Mouse (Mus musculus): Measurements from ENCODE around the gene Steap3.
"Not testable (repeated sequence)": the region's sequence is repeated elsewhere in the genome, so short reads cannot be mapped to it uniquely, and the experiment has no call there.

The Steap3 gene

GRCm38 (mm10) chr1:120272605-120273004 lies at the start of gene Steap3:
Gene Steap3 (minus strand): TSS chr1:120272705.
- in situ Hi-C loops (cut with MboI; ENCODE audit: low pct_unique_long_range_greater_than_20kb in 1 of 2, low sequenced_read_pairs in 2 of 2, unreplicated experiment in 1 of 2) = no loop called here

DNA sequence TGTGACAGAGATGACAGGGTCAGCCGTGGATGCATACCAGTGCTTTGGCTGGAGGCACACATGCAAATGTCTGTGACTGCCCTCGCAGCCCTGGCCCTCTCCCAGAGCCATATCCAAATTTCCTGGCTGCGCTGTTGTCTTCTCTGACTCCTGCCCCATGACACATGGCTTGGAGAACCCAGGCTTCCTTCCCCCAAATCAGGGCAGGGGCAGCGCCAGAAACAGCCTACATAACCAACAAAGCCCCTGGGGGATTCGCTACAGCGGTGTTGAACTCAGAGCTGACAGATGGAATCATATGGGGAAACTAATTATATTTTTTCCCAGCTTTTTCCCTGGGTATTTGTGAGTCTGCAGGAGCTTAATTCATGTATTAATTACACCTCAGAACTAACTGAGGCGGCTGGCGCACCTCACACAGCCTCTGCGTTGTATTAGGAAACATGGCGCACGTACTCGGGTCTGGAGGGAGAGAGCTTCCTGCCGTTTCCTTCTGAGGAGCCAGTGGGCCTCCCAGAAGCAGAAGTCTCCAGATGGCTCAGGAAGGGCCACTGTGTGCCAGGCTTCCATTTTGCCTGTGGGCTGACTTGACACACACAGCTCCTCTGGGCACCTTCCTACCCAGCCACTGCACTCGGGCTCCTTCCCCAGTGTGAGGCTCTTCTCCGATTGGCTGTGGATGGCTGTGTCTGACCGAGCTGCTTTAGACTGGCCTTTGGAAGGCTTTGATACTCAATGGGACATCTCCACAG lies 48.9 kb upstream of the Steap3 start:
- in situ Hi-C loops (cut with MboI; ENCODE audit: low pct_unique_long_range_greater_than_20kb in 1 of 2, low sequenced_read_pairs in 2 of 2, unreplicated experiment in 1 of 2) = no loop called here

DNA sequence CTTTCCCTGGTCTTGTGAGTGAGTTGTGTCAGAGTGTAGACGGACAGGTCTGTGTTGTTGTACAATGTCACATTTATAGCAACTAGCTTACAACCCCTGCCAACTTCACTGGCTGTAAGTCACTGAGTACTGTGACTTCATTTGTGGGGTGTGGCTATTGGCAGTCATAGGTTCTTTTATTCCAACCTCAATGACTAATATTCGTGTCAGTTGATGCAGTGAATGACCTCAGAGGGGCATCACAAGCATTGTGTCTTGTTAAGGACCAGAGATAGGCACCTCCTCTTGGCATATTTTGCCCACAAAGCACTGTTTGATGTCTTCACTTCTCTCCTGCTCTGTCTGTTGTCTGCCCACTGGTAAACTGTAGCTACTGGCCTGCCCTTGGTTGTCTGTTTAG lies 33.3 kb upstream of the Steap3 start:
- in situ Hi-C loops (cut with MboI; ENCODE audit: low pct_unique_long_range_greater_than_20kb in 1 of 2, low sequenced_read_pairs in 2 of 2, unreplicated experiment in 1 of 2) = no loop called here

GRCm38 (mm10) chr1:120296936-120297335 lies 24.4 kb upstream of the Steap3 start:
- in situ Hi-C loops (cut with MboI; ENCODE audit: low pct_unique_long_range_greater_than_20kb in 1 of 2, low sequenced_read_pairs in 2 of 2, unreplicated experiment in 1 of 2) = no loop called here

GRCm38 (mm10) chr1:120293803-120294202 lies 21.3 kb upstream of the Steap3 start:
- in situ Hi-C loops (cut with MboI; ENCODE audit: low pct_unique_long_range_greater_than_20kb in 1 of 2, low sequenced_read_pairs in 2 of 2, unreplicated experiment in 1 of 2) = no loop called here

DNA sequence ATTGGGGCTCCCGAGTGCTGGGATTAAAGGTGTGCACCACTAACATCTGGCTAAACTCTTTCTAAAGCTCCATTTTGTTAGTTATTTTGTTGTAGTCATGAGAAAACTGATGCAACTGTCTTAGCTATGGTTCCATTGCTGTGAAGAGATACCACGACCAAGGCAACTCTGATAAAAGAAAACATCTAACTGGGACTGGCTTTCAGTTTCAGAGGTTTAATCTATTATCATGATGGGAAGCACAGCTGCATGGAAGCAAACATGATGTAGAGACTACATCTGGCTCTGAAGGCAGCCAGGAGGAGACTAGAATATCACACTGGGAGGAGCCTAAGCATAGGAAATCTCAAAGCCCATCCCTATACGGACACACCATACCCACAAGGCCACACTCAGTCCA lies 19.2 kb upstream of the Steap3 start:
- in situ Hi-C loops (cut with MboI; ENCODE audit: low pct_unique_long_range_greater_than_20kb in 1 of 2, low sequenced_read_pairs in 2 of 2, unreplicated experiment in 1 of 2) = no loop called here

DNA sequence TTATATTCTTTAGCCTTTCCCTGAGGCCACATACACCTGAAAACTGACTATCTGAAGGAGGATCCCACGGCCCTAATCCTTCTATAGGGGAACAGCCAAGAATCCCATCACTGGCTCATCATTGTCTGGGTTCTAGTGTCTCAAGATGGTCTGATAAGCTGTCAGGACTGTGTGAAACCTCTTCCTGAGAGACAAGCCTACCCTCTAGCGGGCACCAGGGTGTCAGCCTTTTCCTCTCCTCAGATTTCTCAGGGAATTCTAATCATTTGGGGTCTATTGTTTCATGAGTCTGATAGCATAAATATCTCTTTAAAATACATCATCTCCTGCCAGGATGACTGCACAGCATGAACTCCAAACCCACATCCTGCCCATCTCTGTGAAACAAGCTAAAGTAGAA lies 17.3 kb upstream of the Steap3 start:
- in situ Hi-C loops (cut with MboI; ENCODE audit: low pct_unique_long_range_greater_than_20kb in 1 of 2, low sequenced_read_pairs in 2 of 2, unreplicated experiment in 1 of 2) = no loop called here

GRCm38 (mm10) chr1:120287679-120288078 lies 15.2 kb upstream of the Steap3 start:
- in situ Hi-C loops (cut with MboI; ENCODE audit: low pct_unique_long_range_greater_than_20kb in 1 of 2, low sequenced_read_pairs in 2 of 2, unreplicated experiment in 1 of 2) = no loop called here

DNA sequence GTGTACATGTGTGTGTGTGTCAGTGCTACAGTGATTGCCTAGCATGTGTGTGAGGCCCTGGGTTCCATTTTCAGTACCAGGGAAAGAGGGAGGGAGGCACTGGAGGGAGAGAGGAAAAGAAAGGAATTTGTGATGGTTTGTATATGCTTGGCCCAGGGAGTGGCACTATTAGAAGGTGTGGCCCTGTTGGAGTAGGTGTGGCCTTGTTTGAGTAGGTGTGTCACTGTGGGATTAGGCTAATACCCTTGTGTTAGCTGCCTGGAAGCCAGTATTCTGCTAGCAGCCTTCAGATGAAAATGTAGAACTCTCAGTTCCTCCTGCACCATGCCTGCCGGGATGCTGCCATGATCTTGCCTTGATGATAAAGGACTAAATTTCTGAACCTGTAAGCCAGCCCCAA lies 3.6 kb upstream of the Steap3 start:
- in situ Hi-C loops (cut with MboI; ENCODE audit: low pct_unique_long_range_greater_than_20kb in 1 of 2, low sequenced_read_pairs in 2 of 2, unreplicated experiment in 1 of 2) = not testable (repeated sequence)

DNA sequence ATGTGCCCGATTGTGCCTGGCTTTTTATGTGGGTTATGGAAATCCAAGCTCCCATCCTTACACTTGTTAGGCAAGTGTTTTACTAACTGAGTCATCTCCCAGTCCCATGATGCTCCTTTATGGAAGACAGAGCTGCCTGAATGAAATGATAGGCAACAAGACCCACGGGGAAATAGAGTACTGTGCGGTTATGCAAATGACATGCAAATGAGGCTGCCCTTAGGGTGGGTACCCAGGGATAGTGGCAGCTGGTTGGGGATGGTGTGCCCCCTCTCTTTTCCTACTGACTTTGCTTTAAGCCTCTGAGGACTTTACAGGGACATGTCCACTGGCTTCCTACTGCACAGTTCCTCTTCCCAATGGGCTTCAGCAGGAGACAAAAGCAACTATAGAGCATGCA lies 2.7 kb upstream of the Steap3 start:
- in situ Hi-C loops (cut with MboI; ENCODE audit: low pct_unique_long_range_greater_than_20kb in 1 of 2, low sequenced_read_pairs in 2 of 2, unreplicated experiment in 1 of 2) = no loop called here

DNA sequence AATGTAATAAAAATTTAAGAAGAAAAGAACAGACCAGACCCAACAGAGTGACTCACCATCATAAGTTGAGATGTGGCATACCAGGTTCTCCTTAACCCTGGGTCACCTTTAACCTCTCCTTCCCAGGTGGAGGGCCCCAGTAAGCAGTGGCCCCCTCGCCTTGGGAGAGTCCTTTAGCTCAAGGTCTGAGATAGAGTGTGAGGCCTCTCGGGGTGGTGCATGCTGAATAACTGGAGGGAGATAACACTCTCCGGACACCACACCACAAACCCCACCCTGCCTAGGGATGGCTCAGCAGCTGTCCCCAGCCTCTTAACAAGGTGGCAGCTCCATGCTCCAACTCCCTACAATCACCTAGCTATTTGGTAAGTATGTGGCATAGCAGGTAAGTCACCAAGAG lies 1.6 kb downstream of the Steap3 start:
- in situ Hi-C loops (cut with MboI; ENCODE audit: low pct_unique_long_range_greater_than_20kb in 1 of 2, low sequenced_read_pairs in 2 of 2, unreplicated experiment in 1 of 2) = no loop called here

GRCm38 (mm10) chr1:120270115-120270514 lies 2.4 kb downstream of the Steap3 start:
- in situ Hi-C loops (cut with MboI; ENCODE audit: low pct_unique_long_range_greater_than_20kb in 1 of 2, low sequenced_read_pairs in 2 of 2, unreplicated experiment in 1 of 2) = no loop called here

- in situ Hi-C loops (cut with MboI; ENCODE audit: low pct_unique_long_range_greater_than_20kb in 1 of 2, low sequenced_read_pairs in 2 of 2, unreplicated experiment in 1 of 2) = no loop called here
These were observed 4.9 kb downstream of the Steap3 start for GRCm38 (mm10) chr1:120267631-120268030.

DNA sequence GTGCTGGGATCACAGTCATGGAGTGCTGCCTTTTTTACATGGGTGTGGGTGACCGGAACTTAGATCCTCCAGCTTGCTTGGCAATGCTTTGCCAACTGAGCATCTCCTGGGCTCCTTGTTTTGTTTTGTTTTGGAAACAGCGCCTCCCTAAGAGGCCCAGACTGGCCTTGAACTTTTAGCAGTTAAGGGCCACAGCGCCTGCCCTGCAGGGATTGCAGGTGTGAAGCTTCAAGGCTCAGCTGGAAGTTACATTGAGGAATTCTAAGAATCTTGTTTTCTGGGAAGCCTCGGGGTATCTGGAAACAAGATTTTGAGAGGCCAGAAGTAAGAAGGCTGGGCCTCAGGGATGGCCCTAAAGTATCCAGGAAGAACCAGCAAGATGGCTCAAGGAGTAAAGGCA lies 6.0 kb downstream of the Steap3 start:
- in situ Hi-C loops (cut with MboI; ENCODE audit: low pct_unique_long_range_greater_than_20kb in 1 of 2, low sequenced_read_pairs in 2 of 2, unreplicated experiment in 1 of 2) = no loop called here

- in situ Hi-C loops (cut with MboI; ENCODE audit: low pct_unique_long_range_greater_than_20kb in 1 of 2, low sequenced_read_pairs in 2 of 2, unreplicated experiment in 1 of 2) = no loop called here
These were observed 7.4 kb downstream of the Steap3 start for GRCm38 (mm10) chr1:120264861-120265686.

DNA sequence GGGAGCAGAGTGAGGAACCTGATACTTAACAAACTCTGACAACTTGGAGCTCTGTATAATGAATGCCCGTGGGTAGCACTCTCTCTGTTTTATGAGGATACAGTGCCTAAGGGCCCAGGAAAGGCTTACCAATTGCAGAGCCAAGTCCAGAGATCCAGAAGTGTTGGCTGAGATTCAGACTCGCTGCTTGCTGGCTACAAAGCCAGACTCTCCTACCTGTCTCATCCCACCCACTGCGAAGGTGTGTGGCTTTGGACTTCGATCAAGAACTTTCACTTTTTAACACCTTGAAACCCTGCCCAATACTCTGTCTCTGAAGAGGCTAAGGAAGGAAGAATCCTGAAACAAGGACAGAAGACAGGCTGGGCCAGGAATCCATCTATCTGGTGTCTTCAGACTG lies 9.3 kb downstream of the Steap3 start:
- in situ Hi-C loops (cut with MboI; ENCODE audit: low pct_unique_long_range_greater_than_20kb in 1 of 2, low sequenced_read_pairs in 2 of 2, unreplicated experiment in 1 of 2) = no loop called here

- in situ Hi-C loops (cut with MboI; ENCODE audit: low pct_unique_long_range_greater_than_20kb in 1 of 2, low sequenced_read_pairs in 2 of 2, unreplicated experiment in 1 of 2) = no loop called here
These were observed 11.3 kb downstream of the Steap3 start for GRCm38 (mm10) chr1:120261166-120261565.

GRCm38 (mm10) chr1:120259249-120259648 lies 13.3 kb downstream of the Steap3 start:
- in situ Hi-C loops (cut with MboI; ENCODE audit: low pct_unique_long_range_greater_than_20kb in 1 of 2, low sequenced_read_pairs in 2 of 2, unreplicated experiment in 1 of 2) = no loop called here

DNA sequence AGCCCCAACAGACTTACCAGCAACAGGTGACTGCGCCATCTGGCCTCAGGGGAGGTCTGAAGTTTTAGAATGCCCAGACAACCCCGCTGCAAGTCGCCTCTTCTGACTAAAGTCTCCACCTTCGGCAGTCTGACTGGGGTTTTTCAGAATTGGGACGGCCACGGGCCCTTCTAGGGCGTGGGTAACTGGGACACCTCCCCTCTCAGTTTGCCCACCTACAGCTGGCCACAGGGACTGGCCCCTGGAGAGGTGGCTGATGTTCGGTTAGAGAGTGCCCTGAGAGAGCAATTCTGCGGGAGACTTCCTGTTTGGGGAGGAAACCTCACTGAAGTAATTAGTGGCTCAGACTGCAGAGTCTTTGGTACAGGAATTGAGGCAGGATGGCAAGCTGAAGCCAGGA lies 13.8 kb downstream of the Steap3 start:
- in situ Hi-C loops (cut with MboI; ENCODE audit: low pct_unique_long_range_greater_than_20kb in 1 of 2, low sequenced_read_pairs in 2 of 2, unreplicated experiment in 1 of 2) = no loop called here

DNA sequence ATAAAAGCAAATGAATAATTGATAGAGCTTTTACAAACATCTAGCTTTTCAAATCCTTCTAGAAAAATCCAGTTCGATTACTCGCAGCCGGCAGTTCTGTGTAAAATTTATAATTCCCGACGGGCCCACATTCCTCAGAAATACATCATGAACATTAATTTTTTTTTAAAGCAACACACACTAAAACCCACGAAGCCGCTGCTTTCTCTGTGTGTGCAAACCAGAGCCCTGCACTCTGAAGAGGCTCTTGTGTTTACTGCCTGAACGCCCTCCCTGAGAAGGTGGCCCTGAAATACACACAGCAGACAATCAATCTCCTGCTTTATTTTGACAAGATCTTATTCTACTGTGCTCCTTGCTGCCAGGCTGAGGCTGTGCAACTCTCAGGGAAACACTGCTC lies 14.3 kb downstream of the Steap3 start:
- in situ Hi-C loops (cut with MboI; ENCODE audit: low pct_unique_long_range_greater_than_20kb in 1 of 2, low sequenced_read_pairs in 2 of 2, unreplicated experiment in 1 of 2) = no loop called here
